Mouse (Mus musculus): ENCODE data around the gene Lrrc59.

- TF ChIP-seq GATA1 (IDR thresholded peaks at IDR 0.05; ENCODE audit: borderline replicate concordance, low read length) (no peak), FLI1 (IDR thresholded peaks at IDR 0.05; ENCODE audit: low read length) (no peak)
Measured at GRCm38 (mm10) chr11:94587511-94587910, 42.1 kb upstream of the Lrrc59 start.
